Mouse (Mus musculus) hindbrain, embryonic 10.5 days (tissue): ENCODE results near the gene Cuedc2. TPM values are rescaled to one million over a fixed set of nuclear protein-coding genes. Genes with fewer than 3 reads are reported as not detected.
A peak's percentile ranks its signal among the peaks of the same experiment; 100 is the strongest.

Experiments used
- DNase-seq: peaks from one replicate; pipeline ENCODE4 v3.0.0-alpha.2; 2017; ENCODE audit warnings: low spot score
- H3K27ac ChIP-seq: fragments of 300-500 bp; sonication (generic); 2 replicates; pipeline ENCODE4 v1.5.1; 2016; ENCODE audit warnings: mild to moderate bottlenecking, moderate library complexity
- H3K27me3 ChIP-seq: fragments of 300-500 bp; sonication (generic); 2 replicates; pipeline ENCODE4 v1.6.1; 2016; ENCODE audit warnings: mild to moderate bottlenecking; ENCODE audit not compliant: poor library complexity, insufficient read depth, severe bottlenecking
- H3K36me3 ChIP-seq: fragments of 300-500 bp; sonication (generic); 2 replicates; pipeline ENCODE4 v1.6.1; 2016; ENCODE audit warnings: mild to moderate bottlenecking, moderate library complexity
- H3K4me1 ChIP-seq: fragments of 300-500 bp; sonication (generic); replicated peaks from 2 replicates; pipeline ENCODE4 v1.6.1; 2016; ENCODE audit warnings: mild to moderate bottlenecking
- H3K4me3 ChIP-seq: fragments of 300-500 bp; sonication (generic); 2 replicates; pipeline ENCODE4 v1.5.1; 2016; ENCODE audit warnings: mild to moderate bottlenecking, moderate library complexity
- H3K9me3 ChIP-seq: fragments of 300-500 bp; sonication (generic); 2 replicates; pipeline ENCODE4 v1.6.1; 2016; ENCODE audit warnings: mild to moderate bottlenecking, moderate library complexity
- WGBS: fragments of 180-500 bp; shearing (Covaris S2); methylation state at CpG from one replicate; pipeline ENCODE4 v1.1.7; 2016; 5-methylcytosine and 5-hydroxymethylcytosine counted together
- polyA plus RNA-seq: library from polyadenylated mRNA; unstranded; fragments of >200 nt; fragmentation: Nextera tagmentation; extraction: Ambion mirVana; gene quantifications from 2 replicates; pipeline ENCODE4 v1.2.1, GENCODE M21; 2016

The Cuedc2 gene
- polyA plus RNA-seq, 1 experiment from 2014 or later = 279 TPM

DNA sequence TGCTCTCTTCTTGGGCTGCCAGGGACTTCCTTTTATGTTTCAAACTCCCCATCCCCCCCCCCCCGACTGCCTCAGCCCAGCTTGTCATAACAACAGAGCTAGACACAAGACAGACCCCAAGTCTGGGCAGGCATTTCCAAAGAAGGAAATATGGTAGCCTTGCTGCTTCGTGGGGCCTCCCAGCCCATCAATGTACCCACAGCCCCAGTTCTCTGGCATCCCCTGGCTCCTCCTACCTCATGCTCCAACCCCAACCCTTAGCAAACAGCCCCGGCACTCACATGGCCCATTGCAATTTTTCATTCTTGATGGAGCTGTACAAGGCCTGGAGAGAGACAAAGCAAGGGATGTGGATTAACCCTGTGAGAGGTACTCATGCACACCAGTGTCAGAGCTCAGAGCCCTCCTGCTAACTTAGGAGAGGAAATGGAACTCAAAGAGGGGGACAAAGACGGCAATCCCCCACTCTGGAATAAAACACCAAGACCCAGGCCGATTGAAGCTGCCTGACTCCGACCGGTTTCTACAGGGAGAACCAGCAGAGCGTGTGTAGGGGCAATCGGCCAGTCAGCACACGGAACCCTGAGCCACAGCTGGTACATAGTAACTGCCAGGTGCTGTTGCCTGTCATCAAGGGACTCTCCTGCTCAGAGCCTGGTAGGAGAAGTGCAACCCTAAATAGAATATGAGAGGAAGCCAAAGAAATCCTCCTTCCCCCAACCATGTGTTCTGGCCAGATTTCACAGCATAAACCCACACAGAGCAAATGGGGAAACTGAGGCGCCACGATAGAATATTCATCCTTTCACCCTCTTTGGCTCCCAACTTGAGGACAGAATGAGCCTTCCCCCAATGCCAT lies 22.5 kb downstream of the Cuedc2 start:
- DNase-seq = peak; percentile 2
- Histone ChIP-seq H3K36me3 (peaks cover 17% of the 10 kb centered on the region; the same call in 1 of the 2 replicates), H3K4me3 (no peak overlapping the region), H3K4me1 (peaks cover 55% of the 10 kb centered on the region), H3K27ac (no peak overlapping the region), H3K9me3 (no peaks in the 10 kb centered on the region), H3K27me3 (peaks cover 99% of the 10 kb centered on the region)
- 56% methylated on average over 12 of the region's 12 CpGs for WGBS

DNA sequence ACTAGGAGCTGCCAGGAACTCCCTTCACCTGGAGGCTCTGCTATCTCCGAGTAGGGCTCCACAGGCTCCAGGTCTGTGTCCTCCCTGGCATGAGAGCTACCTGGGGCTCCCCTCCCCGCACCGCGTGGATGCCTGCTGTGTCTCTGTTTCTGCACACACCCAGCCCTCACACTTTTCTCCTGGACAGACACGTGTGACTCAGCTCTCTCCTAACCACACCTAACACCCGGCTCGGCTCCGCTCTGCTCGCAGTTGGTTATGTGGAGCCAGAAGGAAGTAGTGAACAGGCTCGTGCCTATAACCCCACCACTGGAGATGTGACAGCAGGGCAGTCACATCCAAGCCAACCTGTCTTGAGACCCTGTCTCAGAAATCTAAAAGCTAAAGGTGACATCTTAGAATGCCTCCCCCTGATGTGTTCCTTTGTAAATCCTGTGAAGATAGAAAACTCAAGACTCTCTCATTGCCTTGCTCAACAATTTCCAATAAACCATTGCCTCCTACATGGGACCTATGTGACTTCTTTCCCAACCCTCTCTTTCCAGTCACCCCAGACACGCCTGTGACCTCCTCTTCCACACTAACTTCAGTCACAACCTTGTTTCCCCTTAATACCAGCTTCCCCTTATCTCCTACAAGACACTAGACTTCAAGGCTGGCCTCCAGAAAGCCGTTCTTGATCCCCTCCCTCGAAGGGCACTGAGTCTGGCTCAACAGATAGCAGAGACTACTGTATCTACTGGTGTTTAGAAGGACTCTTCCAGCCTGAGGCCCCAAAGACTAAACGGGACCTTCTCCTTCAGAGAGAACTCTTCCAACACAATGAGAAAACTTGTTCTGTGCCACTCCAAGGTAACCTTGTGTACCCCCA lies 23.4 kb downstream of the Cuedc2 start:
- H3K27ac ChIP-seq = no peak overlapping the region
- no peaks in the 10 kb centered on the region for H3K9me3 ChIP-seq
- no peak overlapping the region for H3K4me3 ChIP-seq

DNA sequence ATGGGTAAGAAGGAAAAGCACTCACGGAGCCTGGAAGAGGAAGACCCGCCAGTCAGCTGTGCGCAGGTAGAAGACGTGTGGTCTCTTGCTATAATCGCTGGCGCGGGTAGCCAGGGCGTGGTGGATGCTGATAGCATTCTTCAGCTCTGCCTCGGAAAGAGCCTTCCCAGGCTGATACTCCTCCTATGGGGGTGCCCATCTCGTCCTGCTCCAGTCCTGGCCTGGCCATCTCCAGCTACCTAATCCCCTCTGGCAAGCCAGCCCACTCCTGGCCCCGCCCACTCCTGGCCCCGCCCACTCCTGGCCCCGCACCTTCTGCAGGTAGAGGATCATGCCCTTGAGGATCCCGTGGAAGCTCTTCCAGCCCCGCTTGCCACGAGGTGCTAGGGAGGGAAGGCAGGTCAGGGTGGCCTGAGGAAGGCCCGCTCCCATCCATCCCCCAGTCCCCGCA lies 24.3 kb downstream of the Cuedc2 start:
- peaks cover 30% of the 10 kb centered on the region for H3K36me3 ChIP-seq
- H3K27me3 ChIP-seq = peaks cover 98% of the 10 kb centered on the region
- 13% methylated on average over 18 of the region's 18 CpGs for WGBS
- no peak for DNase-seq
- H3K4me3 ChIP-seq = no peak overlapping the region
- H3K27ac ChIP-seq = no peak overlapping the region
- peaks cover 44% of the 10 kb centered on the region for H3K4me1 ChIP-seq
- H3K9me3 ChIP-seq = no peaks in the 10 kb centered on the region

More for the DNA sequence above, 23.4 kb downstream of the Cuedc2 start:
- 46% methylated on average over 14 of the region's 14 CpGs for WGBS
- peaks cover 26% of the 10 kb centered on the region for H3K36me3 ChIP-seq
- peaks cover 47% of the 10 kb centered on the region for H3K4me1 ChIP-seq
- H3K27me3 ChIP-seq = peaks cover 99% of the 10 kb centered on the region
- peak; percentile 5 for DNase-seq

DNA sequence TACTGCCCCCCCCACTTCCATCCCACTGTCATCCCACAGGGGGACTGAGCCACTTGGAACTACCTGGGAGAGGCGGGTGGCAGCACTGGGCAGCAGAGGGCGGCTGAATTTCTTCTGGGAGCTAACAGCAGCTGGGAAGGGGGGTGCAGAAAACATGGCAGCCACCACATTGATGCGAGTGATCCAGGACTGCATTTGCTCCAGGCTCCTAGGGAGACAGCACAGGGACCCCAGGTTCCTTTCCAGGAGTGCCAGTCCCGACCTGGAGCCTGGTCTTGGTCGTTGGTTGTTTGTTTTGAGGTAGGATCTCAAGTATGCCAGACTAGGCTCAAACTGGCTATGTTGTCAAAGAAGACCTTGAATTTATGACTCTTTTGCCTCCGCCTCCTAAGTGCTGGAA lies 24.9 kb downstream of the Cuedc2 start:
- H3K27me3 ChIP-seq = peaks cover 97% of the 10 kb centered on the region
- peaks cover 30% of the 10 kb centered on the region for H3K36me3 ChIP-seq
- H3K27ac ChIP-seq = no peak overlapping the region
- peaks cover 44% of the 10 kb centered on the region for H3K4me1 ChIP-seq
- no peak overlapping the region for H3K4me3 ChIP-seq
- H3K9me3 ChIP-seq = no peaks in the 10 kb centered on the region
- 73% methylated on average over 6 of the region's 6 CpGs for WGBS
- no peak for DNase-seq

DNA sequence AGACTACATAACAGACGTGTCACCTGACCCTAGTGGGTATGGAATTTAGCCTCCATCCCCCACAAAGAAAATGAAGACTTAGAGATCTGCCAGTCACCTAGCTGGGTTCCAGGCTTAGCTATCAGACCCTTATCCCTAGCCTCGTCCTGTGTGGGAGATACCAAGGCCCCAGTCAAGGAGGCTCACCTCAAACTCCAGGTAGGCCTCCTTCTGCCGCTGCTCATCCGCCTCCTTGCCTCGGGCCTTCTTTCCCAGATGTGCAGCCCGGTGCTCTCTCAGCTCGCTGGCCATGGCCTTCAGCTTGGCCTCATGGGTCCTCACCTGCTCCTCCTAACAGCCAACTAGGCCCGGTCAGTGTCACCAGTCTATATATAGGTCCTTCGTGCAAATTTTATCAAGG lies 25.4 kb downstream of the Cuedc2 start:
- Histone ChIP-seq H3K4me3 (no peak overlapping the region), H3K27me3 (peaks cover 97% of the 10 kb centered on the region), H3K9me3 (no peaks in the 10 kb centered on the region), H3K27ac (no peak overlapping the region), H3K4me1 (peaks cover 45% of the 10 kb centered on the region), H3K36me3 (peaks cover 30% of the 10 kb centered on the region)
- no peak for DNase-seq
- 87% methylated on average over 9 of the region's 9 CpGs for WGBS

DNA sequence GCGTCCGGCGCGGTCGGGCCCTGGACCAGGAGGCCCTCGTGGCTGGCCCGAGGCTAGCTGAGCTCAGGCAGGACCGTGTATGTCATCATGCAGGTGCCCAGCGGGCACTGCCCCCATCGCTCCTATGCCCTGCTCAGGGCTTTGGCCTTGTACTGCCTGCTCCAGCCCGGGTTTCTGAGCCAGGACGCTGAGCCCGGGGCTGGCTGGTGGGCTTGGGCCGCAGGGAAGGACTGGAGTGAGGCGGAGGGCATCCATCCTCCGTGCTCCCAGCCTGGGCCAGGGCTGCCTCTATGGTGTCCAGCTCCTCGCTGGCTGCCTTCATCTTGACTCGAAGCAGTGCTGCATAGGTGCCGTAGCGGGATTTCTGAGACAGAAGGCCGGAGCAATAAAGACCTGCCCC lies 25.9 kb downstream of the Cuedc2 start:
- no peak overlapping the region for H3K27ac ChIP-seq
- H3K4me1 ChIP-seq = peaks cover 41% of the 10 kb centered on the region
- no peaks in the 10 kb centered on the region for H3K9me3 ChIP-seq
- WGBS = 90% methylated on average over 21 of the region's 21 CpGs
- H3K36me3 ChIP-seq = peaks cover 30% of the 10 kb centered on the region
- no peak for DNase-seq
- H3K27me3 ChIP-seq = peaks cover 97% of the 10 kb centered on the region
- no peak overlapping the region for H3K4me3 ChIP-seq

DNA sequence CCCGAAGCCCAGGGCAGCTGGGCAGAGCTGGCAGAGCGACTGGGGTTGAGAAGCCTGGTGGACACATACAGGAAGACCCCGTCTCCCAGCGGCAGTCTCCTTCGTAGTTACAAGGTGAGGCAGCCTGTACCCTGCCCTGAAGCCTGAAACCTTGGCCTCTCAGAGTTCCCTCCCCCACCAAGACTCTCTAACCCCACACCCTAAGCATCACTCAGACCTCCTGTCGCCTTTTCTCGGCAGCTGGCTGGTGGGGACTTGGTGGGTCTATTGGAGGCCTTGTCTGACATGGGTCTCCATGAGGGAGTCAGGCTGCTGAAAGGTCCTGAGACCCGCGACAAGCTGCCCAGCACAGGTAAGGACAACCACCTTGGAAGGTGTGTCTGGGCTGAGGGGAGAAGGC lies 27.2 kb downstream of the Cuedc2 start:
- no peak overlapping the region for H3K4me3 ChIP-seq
- 89% methylated on average over 9 of the region's 9 CpGs for WGBS
- H3K27me3 ChIP-seq = peaks cover 97% of the 10 kb centered on the region
- no peak overlapping the region for H3K27ac ChIP-seq
- peaks cover 30% of the 10 kb centered on the region for H3K36me3 ChIP-seq
- peaks cover 33% of the 10 kb centered on the region for H3K4me1 ChIP-seq
- H3K9me3 ChIP-seq = no peaks in the 10 kb centered on the region
- peak; percentile 1 for DNase-seq

DNA sequence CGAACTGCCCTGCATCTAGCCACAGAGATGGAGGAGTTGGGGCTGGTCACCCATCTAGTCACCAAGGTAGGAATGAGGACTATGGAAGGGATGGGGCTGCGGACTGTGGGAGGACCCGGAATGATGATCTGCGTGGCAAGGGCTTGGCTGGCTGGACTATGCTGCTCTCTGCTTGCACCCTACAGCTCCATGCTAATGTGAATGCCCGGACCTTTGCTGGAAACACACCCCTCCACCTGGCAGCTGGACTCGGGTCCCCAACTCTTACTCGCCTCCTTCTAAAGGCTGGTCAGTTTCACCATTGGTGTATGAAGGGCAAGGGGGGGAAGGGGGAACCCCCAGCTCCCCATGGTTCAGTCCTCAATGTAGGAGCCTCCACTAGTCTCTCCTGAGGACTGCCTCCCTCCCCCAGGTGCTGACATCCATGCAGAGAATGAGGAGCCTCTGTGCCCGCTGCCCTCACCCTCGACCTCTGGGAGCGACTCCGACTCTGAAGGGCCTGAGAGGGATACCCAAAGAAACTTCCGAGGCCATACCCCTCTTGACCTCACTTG lies 28.1 kb downstream of the Cuedc2 start:
- Histone ChIP-seq H3K36me3 (peaks cover 30% of the 10 kb centered on the region), H3K27ac (no peak overlapping the region), H3K27me3 (peaks cover 92% of the 10 kb centered on the region), H3K4me1 (peaks cover 43% of the 10 kb centered on the region), H3K4me3 (no peak overlapping the region), H3K9me3 (no peaks in the 10 kb centered on the region)
- DNase-seq = peak; percentile 2
- WGBS = 89% methylated on average over 12 of the region's 12 CpGs

DNA sequence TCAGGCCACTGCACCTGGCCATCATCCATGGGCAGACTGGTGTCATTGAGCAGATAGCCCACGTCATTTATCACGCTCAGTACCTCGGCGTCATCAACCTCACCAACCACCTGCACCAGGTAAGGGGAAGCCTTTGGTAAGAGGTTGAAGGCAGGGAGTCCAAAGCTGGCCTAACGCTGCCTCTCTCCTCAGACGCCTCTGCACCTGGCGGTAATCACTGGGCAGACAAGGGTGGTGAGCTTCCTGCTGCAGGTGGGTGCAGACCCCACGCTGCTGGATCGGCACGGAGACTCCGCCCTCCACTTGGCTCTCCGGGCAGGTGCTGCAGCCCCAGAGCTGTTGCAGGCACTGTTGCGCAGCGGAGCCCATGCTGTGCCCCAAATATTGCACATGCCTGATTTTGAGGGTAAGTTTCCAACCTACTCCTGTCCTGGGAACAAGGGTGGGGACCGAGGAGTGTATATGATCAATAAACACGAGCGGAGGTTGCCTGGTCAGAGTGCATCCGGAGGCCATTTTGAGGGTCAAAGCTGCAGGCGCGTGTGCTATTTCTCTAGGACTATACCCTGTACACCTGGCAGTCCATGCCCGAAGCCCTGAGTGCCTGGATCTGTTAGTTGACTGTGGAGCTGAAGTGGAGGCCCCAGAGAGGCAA lies 28.7 kb downstream of the Cuedc2 start:
- Histone ChIP-seq H3K27me3 (peaks cover 86% of the 10 kb centered on the region), H3K4me1 (peaks cover 46% of the 10 kb centered on the region), H3K9me3 (no peaks in the 10 kb centered on the region), H3K36me3 (peaks cover 30% of the 10 kb centered on the region), H3K27ac (no peak overlapping the region), H3K4me3 (no peak overlapping the region)
- WGBS = 82% methylated on average over 21 of the region's 21 CpGs
- peak; percentile 2 for DNase-seq

DNA sequence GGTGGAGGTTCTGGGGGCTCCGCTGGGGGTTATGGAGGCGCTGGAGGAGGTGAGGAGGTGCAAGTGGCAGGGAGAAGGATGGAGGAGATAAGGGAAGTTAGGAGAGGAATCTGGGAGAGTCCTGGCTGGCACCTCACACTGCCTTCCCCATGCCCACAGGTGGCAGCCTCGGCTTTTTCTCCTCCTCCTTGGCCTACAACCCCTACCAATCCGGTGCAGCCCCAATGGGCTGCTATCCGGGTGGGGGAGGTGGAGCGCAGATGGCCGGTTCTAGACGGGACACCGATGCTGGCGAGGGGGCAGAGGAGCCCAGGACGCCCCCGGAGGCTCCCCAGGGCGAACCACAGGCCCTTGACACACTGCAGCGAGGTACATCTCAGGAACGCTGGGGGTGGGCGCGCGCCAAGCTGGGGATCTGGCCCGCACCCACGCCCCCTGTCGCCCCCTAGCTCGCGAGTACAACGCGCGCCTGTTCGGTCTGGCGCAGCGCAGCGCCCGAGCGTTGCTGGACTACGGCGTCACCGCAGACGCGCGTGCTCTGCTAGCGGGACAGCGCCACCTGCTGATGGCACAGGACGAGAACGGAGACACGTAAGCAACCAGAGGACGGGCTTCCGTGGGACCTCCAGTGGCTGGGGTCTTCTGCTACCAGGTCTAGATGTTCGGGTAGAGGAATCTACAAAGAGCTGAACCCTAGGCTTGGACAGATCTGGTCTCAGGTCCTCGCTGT lies 29.6 kb downstream of the Cuedc2 start:
- Histone ChIP-seq H3K27ac (0 out of 2 replicates have a peak overlapping the region, but pooled peaks have one; percentile 51), H3K27me3 (peaks cover 77% of the 10 kb centered on the region), H3K36me3 (peaks cover 30% of the 10 kb centered on the region), H3K4me1 (peaks cover 47% of the 10 kb centered on the region), H3K4me3 (peak overlapping the region; percentile 53), H3K9me3 (no peaks in the 10 kb centered on the region)
- DNase-seq = peak; percentile 90
- WGBS = 1% methylated on average over 47 of the region's 47 CpGs

DNA sequence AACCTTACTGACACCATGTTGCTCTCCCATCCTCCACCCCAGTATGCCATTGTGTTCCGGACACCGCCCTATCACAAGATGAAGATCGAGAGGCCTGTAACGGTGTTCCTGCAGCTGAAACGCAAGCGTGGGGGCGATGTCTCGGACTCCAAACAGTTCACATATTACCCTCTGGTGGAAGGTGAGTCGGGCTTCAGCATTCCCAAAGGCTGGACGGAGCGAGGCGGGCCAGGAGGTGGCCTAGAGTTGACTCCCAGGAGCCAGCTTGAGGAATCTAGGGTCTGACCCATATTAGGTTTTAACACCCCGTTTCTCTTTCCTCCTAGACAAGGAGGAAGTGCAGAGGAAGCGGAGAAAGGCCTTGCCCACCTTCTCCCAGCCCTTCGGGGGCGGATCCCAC lies 30.2 kb downstream of the Cuedc2 start:
- Histone ChIP-seq H3K27me3 (peaks cover 73% of the 10 kb centered on the region), H3K36me3 (peaks cover 30% of the 10 kb centered on the region), H3K9me3 (no peaks in the 10 kb centered on the region), H3K27ac (no peak overlapping the region), H3K4me1 (peaks cover 52% of the 10 kb centered on the region), H3K4me3 (peak overlapping the region; percentile 53)
- no peak for DNase-seq
- WGBS = 55% methylated on average over 16 of the region's 16 CpGs

DNA sequence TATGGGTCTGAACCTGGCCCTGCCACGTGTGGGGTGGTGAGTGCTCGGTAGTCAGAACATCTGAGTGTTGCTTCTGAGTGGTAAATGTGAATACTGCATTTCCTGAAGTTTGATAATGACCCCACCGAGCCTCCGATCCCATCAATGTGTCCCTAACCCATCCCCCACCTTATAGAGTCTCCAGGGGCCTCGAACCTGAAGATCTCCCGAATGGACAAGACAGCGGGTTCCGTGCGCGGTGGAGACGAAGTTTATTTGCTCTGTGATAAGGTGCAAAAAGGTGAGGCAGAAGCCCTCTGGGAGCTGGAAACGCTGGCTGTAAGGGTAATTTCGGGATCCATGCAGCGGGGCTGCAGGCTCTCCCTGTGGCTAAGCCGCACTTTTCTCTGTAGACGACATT lies 30.7 kb downstream of the Cuedc2 start:
- Histone ChIP-seq H3K27ac (no peak overlapping the region), H3K9me3 (no peaks in the 10 kb centered on the region), H3K36me3 (peaks cover 30% of the 10 kb centered on the region), H3K4me1 (peaks cover 54% of the 10 kb centered on the region), H3K4me3 (no peak overlapping the region), H3K27me3 (peaks cover 70% of the 10 kb centered on the region)
- no peak for DNase-seq
- 75% methylated on average over 16 of the region's 16 CpGs for WGBS
